Mouse (Mus musculus): ENCODE results near the gene Mri1.
A peak's percentile ranks its signal among the peaks of the same experiment; 100 is the strongest.

DNA sequence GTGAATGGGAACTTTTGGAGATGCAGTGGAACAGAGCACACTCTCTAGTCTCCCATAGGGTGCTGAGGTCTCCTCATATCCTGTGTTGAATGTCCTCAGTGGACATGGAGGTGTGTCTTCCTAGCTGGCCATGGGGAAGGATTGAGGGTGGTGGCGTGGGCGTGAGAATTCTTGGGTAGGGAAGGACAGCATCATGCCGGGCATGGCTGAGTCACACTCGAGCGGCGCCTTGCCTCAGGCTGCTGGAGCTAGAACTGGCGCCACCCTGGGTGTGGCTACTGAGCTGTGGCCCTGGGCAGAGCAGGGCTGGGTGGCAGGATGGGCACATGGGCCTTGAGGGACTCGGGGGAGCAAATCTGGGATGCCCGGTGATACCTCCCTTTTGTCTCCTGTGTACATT lies 54.7 kb downstream of the Mri1 start:
- TF ChIP-seq CTCF (IDR thresholded peaks at IDR 0.05; ENCODE audit: control insufficient read depth, insufficient read depth, insufficient read length) (no peak), MAX (IDR thresholded peaks at IDR 0.05) (peak; percentile 87)

Data from C2C12 (cell line).